ENCODE assay signal across 16 mouse cellular contexts in the genomic region with DNA sequence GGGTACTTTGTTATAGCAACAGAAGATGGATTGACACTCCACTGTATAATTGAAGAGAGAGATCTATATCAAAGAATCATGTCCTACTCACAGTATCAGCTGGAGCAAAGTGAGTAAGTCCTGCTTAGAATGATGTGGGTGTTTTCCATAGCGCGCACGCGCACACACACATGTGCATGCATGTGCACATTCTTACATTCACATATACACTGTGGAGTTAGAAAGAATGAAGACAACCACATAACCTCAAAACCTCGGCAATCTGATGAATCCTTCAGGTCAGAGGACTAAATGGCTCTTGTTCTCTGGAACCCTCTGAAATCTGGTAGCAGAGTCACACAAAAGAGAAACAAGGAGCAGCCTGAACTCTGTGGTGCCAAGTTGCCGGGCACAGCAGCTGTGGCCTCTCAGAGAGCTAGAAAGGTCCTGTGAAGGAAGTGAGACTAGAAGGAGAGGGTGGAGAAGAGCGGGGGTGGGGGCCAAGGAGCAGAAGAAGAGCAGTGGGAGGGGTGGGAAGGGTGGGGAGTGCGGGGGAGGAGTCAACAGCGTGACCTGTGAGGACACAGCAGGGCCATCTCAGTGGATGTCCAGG. TPM values are rescaled to one million over a fixed set of nuclear protein-coding genes. Genes with fewer than 3 reads are reported as not detected.
DNase-seq lines count a peak whose midpoint lies in the region; ATAC-seq and TF ChIP-seq lines count a peak whose summit lies in the region.
"Had no signal": no experiment of that assay in that cellular context is flagged by ENCODE, and none has a peak within 500 bp of the region (broad histone marks: within the 10 kb centered on the region; RNA-seq: fewer than 3 reads in every experiment).

No protein-coding gene starts in this region.

- H3K79me2 ChIP-seq in CH12.LX (replicated peaks; ENCODE audit: control insufficient read depth, extremely low read depth, insufficient read depth, poor library complexity, severe bottlenecking), result peaks cover 100% of the 10 kb centered on the region

- no peak overlapping the region for H3K4me2 ChIP-seq in lung, postnatal 0 days (replicated peaks; ENCODE audit: low read depth, low read length)
- H3K4me2 ChIP-seq in CH12.LX (ENCODE audit: insufficient read depth, low read depth, poor library complexity, severe bottlenecking), result peak overlapping the region; percentile 65
- H3K4me2 ChIP-seq: embryonic facial prominence, embryonic 13.5 days; heart, embryonic 15.5 days; limb, embryonic 12.5 days; midbrain, embryonic 12.5 days had no signal

- H3K9me3 ChIP-seq in lung, postnatal 0 days (ENCODE audit: low read length), result no peaks in the 10 kb centered on the region
- no peaks in the 10 kb centered on the region for H3K9me3 ChIP-seq in CH12.LX (replicated peaks; ENCODE audit: low read length)
- H3K9me3 ChIP-seq: embryonic facial prominence, embryonic 13.5 days; heart, embryonic 15.5 days; limb, embryonic 12.5 days; midbrain, embryonic 12.5 days had no signal

- no peak for TF ChIP-seq EP300 in lung, postnatal 0 days (IDR thresholded peaks at IDR 0.05)
- peak; percentile 17 for TF ChIP-seq EP300 in CH12.LX (IDR thresholded peaks at IDR 0.05; ENCODE audit: low read length)

- H3K4me1 ChIP-seq in lung, postnatal 0 days (ENCODE audit: insufficient read depth, low read depth, low read length), result no peaks in the 10 kb centered on the region
- peaks cover 70 to 98% of the 10 kb centered on the region in 2 experiments for H3K4me1 ChIP-seq in CH12.LX (ENCODE audit: control insufficient read depth in 1 of 2, insufficient read depth in 2 of 2)
- H3K4me1 ChIP-seq: limb, embryonic 12.5 days; midbrain, embryonic 12.5 days had no signal

- TF ChIP-seq RAD21 in CH12.LX (IDR thresholded peaks at IDR 0.05; ENCODE audit: low read depth, low read length), result no peak

- H3K27ac ChIP-seq in lung, postnatal 0 days (ENCODE audit: low read length), result no peak overlapping the region
- peak overlapping the region; percentile 73 for H3K27ac ChIP-seq in CH12.LX (ENCODE audit: insufficient read depth, low read depth)
- H3K27ac ChIP-seq: embryonic facial prominence, embryonic 13.5 days; heart, embryonic 15.5 days; left cerebral cortex, adult 2 months; limb, embryonic 12.5 days; midbrain, embryonic 12.5 days had no signal

- no peak for ATAC-seq in lung, postnatal 0 days
- peak; percentile 26 for ATAC-seq in megakaryocyte progenitor cell, adult 5-6 weeks (replicated peaks; ENCODE audit: poor library complexity)

- 75% methylated on average over 9 of the region's 9 CpGs for WGBS in lung, postnatal 0 days

- dilution Hi-C loops in CH12.LX (cut with MboI; ENCODE audit: extremely low pct_ligation_motif_present, extremely low pct_unique_long_range_greater_than_20kb, low sequenced_read_pairs), result no loop called here

- no peak overlapping the region for H3K4me3 ChIP-seq in lung, postnatal 0 days (ENCODE audit: low read depth, low read length)
- H3K4me3 ChIP-seq in CH12.LX (replicated peaks in 1 of 3; ENCODE audit: low read depth in 2 of 3, low read length in 2 of 3, poor library complexity in 1 of 3), result peak overlapping the region in 1 of 3 experiments; percentile 21
- H3K4me3 ChIP-seq: embryonic facial prominence, embryonic 13.5 days; heart, embryonic 15.5 days; left cerebral cortex, adult 2 months; limb, embryonic 12.5 days; midbrain, embryonic 12.5 days; myocyte had no signal

- no peak for TF ChIP-seq CTCF in lung, postnatal 0 days (IDR thresholded peaks at IDR 0.05)
- no peak for TF ChIP-seq CTCF in CH12.LX (conservative IDR thresholded peaks at IDR 0.05 in 1 of 2, IDR thresholded peaks at IDR 0.05 in 1 of 2; ENCODE audit: low read depth in 2 of 2, low read length in 2 of 2)

- H3K36me3 ChIP-seq in lung, postnatal 0 days (ENCODE audit: insufficient read depth, low read length), result no peaks in the 10 kb centered on the region
- H3K36me3 ChIP-seq in CH12.LX (replicated peaks in 1 of 2; ENCODE audit: control insufficient read depth in 1 of 2, insufficient read depth in 1 of 2, low read length in 1 of 2), result peaks cover 22 to 55% of the 10 kb centered on the region in 2 experiments
- H3K36me3 ChIP-seq: embryonic facial prominence, embryonic 13.5 days; heart, embryonic 15.5 days; limb, embryonic 12.5 days; midbrain, embryonic 12.5 days had no signal

- TF ChIP-seq POLR2A in CH12.LX (IDR thresholded peaks at IDR 0.05; ENCODE audit: low read depth, low read length), result peak; percentile 47

- in situ Hi-C loops in CH12.LX (cut with MboI; ENCODE audit: low pct_ligation_motif_present, low pct_unique_long_range_greater_than_20kb, low sequenced_read_pairs), result loop anchor here (5.0 kb wide), 1 partner anchor 46 kb away; no protein-coding TSS in a partner anchor

- DNase-seq in lung, postnatal 36 days, result peak; percentile 46
- DNase-seq in lung, postnatal 0 days (ENCODE audit: low spot score), result no peak
- DNase-seq in A20 (ENCODE audit: low read depth, low spot score) (peak; percentile 84), CH12.LX (ENCODE audit: extremely low read depth) (peak; percentile 75)
- no peak for DNase-seq in kidney, adult 9 months
- DNase-seq in frontal cortex, postnatal 25 days (ENCODE audit: low spot score in 2 of 2), result no peak
- DNase-seq: cerebellum, adult 11 months; cerebellum, postnatal 36 days; lung, adult 2 months had no signal

- H3K9ac ChIP-seq in lung, postnatal 0 days (replicated peaks; ENCODE audit: low read depth), result no peak overlapping the region
- peak overlapping the region; percentile 4; the same call in 1 of the 2 replicates for H3K9ac ChIP-seq in CH12.LX (ENCODE audit: insufficient read depth, low read depth)
- H3K9ac ChIP-seq: embryonic facial prominence, embryonic 13.5 days; heart, embryonic 15.5 days; limb, embryonic 12.5 days; midbrain, embryonic 12.5 days had no signal

- no peaks in the 10 kb centered on the region for H3K27me3 ChIP-seq in lung, postnatal 0 days (replicated peaks; ENCODE audit: insufficient read depth, low read length)
- H3K27me3 ChIP-seq in CH12.LX (replicated peaks), result no peaks in the 10 kb centered on the region
- H3K27me3 ChIP-seq: embryonic facial prominence, embryonic 13.5 days; heart, embryonic 15.5 days; limb, embryonic 12.5 days; midbrain, embryonic 12.5 days had no signal

TF ChIP-seq in CH12.LX, 34 proteins besides CTCF, POLR2A, EP300 and RAD21:
- TF ChIP-seq TCF12 (IDR thresholded peaks at IDR 0.05; ENCODE audit: low read depth, low read length) (0 out of 2 replicates have a peak, but pooled peaks have one; percentile 41), JUN (IDR thresholded peaks at IDR 0.05; ENCODE audit: insufficient read depth, low read depth, low read length) (no peak), ZMIZ1 (IDR thresholded peaks at IDR 0.05; ENCODE audit: low read depth, low read length) (no peak), RCOR1 (conservative IDR thresholded peaks at IDR 0.05; ENCODE audit: low read depth, low read length) (no peak), E2F4 (IDR thresholded peaks at IDR 0.05; ENCODE audit: insufficient replicate concordance, low read depth, low read length) (no peak), NRF1 (IDR thresholded peaks at IDR 0.05; ENCODE audit: low read depth, low read length) (peak; percentile 73), MXI1 (IDR thresholded peaks at IDR 0.05; ENCODE audit: low read depth, low read length) (peak; percentile 78), BHLHE40 (IDR thresholded peaks at IDR 0.05; ENCODE audit: low read depth, low read length) (peak; percentile 87), MAX (IDR thresholded peaks at IDR 0.05; ENCODE audit: low read length) (no peak), IRF4 (IDR thresholded peaks at IDR 0.05; ENCODE audit: low read depth, low read length) (peak; percentile 76), MAZ (IDR thresholded peaks at IDR 0.05; ENCODE audit: low read depth, low read length) (peak; percentile 98), SMC3 (IDR thresholded peaks at IDR 0.05; ENCODE audit: low read depth, low read length) (no peak), CHD2 (IDR thresholded peaks at IDR 0.05; ENCODE audit: low read length) (peak; percentile 44; the same call in 1 of the 2 replicates), ETS1 (conservative IDR thresholded peaks at IDR 0.05; ENCODE audit: low read depth, low read length) (0 out of 2 replicates have a peak, but pooled peaks have one; percentile 21), SIN3A (IDR thresholded peaks at IDR 0.05; ENCODE audit: low read length) (peak; percentile 50), PAX5 (IDR thresholded peaks at IDR 0.05; ENCODE audit: low read length) (no peak), JUND (conservative IDR thresholded peaks at IDR 0.05; ENCODE audit: low read depth, low read length) (no peak)
TF ChIP-seq in CH12.LX: peak in this region for 9.

RNA-seq across cellular contexts. Expression of a gene that starts 10.3 kb away (rescaled TPM):
- 1.8 and 2.0 TPM in 2 replicates for polyA plus RNA-seq in lung, postnatal 0 days (2015; fragmentation: Nextera tagmentation; extraction: Ambion mirVana)
- 109 and 133 TPM in 2 replicates for total RNA-seq in CH12.LX (2012; rRNA removed)
- 79.6 and 83.8 TPM in 2 replicates for total RNA-seq in CH12.LX (2014; rRNA removed)
- polyA plus RNA-seq in CH12.LX (2012; ENCODE audit: insufficient read length, low read depth), result 137 and 151 TPM in 2 replicates
- total RNA-seq in megakaryocyte progenitor cell, adult 5-6 weeks (2015), result 78.5 and 83.5 TPM in 2 replicates
- 100 and 105 TPM in 2 replicates for total RNA-seq in megakaryocyte progenitor cell, adult 5-6 weeks (2017)
- polyA plus RNA-seq: myocyte had no signal

Comparison
In these comparisons a context has a peak if more than half of its experiments do, and no peak if none do; other contexts are left out.
1. DNase-seq: peak in lung, postnatal 36 days (single experiment), A20 (single experiment) and CH12.LX (single experiment); none in lung, postnatal 0 days (single experiment), kidney, adult 9 months (single experiment) and frontal cortex, postnatal 25 days (0 of 2).